Comparison of ENCODE assay signal across 10 mouse cellular contexts in the genomic region with DNA sequence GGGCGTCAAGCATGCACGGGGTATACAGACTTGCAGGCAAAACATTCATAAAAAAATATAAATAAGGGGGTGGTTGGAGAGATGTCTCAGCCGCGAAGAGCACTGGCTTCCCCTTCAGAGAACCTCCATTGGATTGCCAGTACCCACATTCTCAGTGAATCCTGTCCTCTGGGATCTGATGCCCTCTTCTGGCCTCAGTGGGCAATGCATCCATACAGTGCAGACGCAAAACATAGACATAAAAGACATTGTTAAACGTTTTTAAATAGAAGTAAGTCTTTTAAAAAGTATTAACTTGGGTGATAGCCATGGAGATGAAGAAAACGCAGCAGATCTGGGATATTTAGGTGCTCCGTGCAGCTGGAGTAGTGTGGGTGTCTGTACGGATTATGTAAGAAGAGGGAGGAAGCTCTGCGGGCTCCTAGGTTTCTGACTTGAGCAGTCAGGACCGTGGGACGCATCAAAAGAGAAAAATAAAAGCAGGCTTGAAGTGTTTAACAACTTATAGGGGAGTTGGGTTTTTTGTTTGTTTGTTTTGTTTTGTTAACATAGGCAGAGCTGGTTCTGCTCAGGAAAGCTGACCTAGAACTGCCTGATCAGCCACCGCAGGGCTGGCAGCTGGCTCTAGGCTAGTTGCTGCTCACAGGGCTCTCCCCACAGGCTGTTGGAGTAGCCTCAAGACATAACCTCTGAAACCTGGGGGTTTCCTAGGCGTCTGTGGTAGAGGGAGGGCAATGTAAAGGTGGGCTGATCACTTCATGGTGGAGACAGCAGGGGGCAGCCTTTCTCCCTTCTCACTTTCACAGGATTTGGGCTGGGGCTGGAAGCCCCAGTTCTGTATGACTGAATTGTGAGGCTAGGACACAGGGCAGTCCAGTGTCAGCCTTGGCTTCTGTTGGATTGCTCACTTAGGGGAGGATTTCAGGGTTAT. TPM values are rescaled to one million over a fixed set of nuclear protein-coding genes. Genes with fewer than 3 reads are reported as not detected.
A peak's percentile ranks its signal among the peaks of the same experiment; 100 is the strongest.
DNase-seq lines count a peak whose midpoint lies in the region; ATAC-seq and TF ChIP-seq lines count a peak whose summit lies in the region.
"Had no signal": no experiment of that assay in that cellular context is flagged by ENCODE, and none has a peak within 500 bp of the region (broad histone marks: within the 10 kb centered on the region; RNA-seq: fewer than 3 reads in every experiment).

No protein-coding gene starts in this region.

- 46% methylated on average over 14 of the region's 14 CpGs for WGBS in kidney, embryonic 15.5 days

- H3K9ac ChIP-seq in kidney, embryonic 15.5 days = no peak overlapping the region
- H3K9ac ChIP-seq in ES-Bruce4 (ENCODE audit: low read depth, poor library complexity, severe bottlenecking) = no peak overlapping the region
- H3K9ac ChIP-seq: embryonic facial prominence, embryonic 15.5 days; midbrain, embryonic 12.5 days had no signal

- TF ChIP-seq EP300 in ES-Bruce4 (IDR thresholded peaks at IDR 0.05; ENCODE audit: insufficient read depth, low read depth, low read length) = no peak

- peaks cover 16% of the 10 kb centered on the region for H3K4me1 ChIP-seq in kidney, embryonic 15.5 days
- no peaks in the 10 kb centered on the region for H3K4me1 ChIP-seq in ES-Bruce4 (ENCODE audit: control insufficient read depth, insufficient read depth, low read length)

- H3K4me3 ChIP-seq in kidney, embryonic 15.5 days (replicated peaks) = no peak overlapping the region
- no peak overlapping the region for H3K4me3 ChIP-seq in ES-Bruce4 (ENCODE audit: low read depth, low read length)
- H3K4me3 ChIP-seq: embryonic facial prominence, embryonic 15.5 days; midbrain, embryonic 12.5 days had no signal

- peak; percentile 73 for TF ChIP-seq CTCF in ES-Bruce4 (IDR thresholded peaks at IDR 0.05; ENCODE audit: low read depth, low read length)

- no peak for ATAC-seq in kidney, embryonic 15.5 days (replicated peaks; ENCODE audit: low FRiP score)

- intact Hi-C loops in gastrocnemius, postnatal 36 days (cut with DNase I) = no loop called here

- H3K36me3 ChIP-seq in kidney, embryonic 15.5 days = 0 out of 2 replicates have a peak, but pooled peaks cover 4% of the 10 kb centered on the region
- H3K36me3 ChIP-seq in ES-Bruce4 (ENCODE audit: control insufficient read depth, insufficient read depth, low read length, poor library complexity, severe bottlenecking) = no peaks in the 10 kb centered on the region
- H3K36me3 ChIP-seq: embryonic facial prominence, embryonic 15.5 days; midbrain, embryonic 12.5 days had no signal

- no peak for TF ChIP-seq POLR2A in ES-Bruce4 (IDR thresholded peaks at IDR 0.05; ENCODE audit: insufficient read depth, low read length)

- no peaks in the 10 kb centered on the region; the same call in 1 of the 2 replicates for H3K9me3 ChIP-seq in kidney, embryonic 15.5 days (replicated peaks)
- no peaks in the 10 kb centered on the region; the same call in 1 of the 2 replicates for H3K9me3 ChIP-seq in ES-Bruce4 (replicated peaks; ENCODE audit: control insufficient read depth, insufficient read depth, low read length, poor library complexity, severe bottlenecking)
- H3K9me3 ChIP-seq: embryonic facial prominence, embryonic 15.5 days; midbrain, embryonic 12.5 days had no signal

- H3K27ac ChIP-seq in kidney, embryonic 15.5 days = no peak overlapping the region
- H3K27ac ChIP-seq in ES-Bruce4 (ENCODE audit: insufficient read depth, low read length) = no peak overlapping the region
- H3K27ac ChIP-seq: embryonic facial prominence, embryonic 15.5 days; midbrain, embryonic 12.5 days had no signal

- H3K27me3 ChIP-seq in kidney, embryonic 15.5 days = no peaks in the 10 kb centered on the region
- no peaks in the 10 kb centered on the region for H3K27me3 ChIP-seq in ES-Bruce4 (ENCODE audit: control insufficient read depth, insufficient read depth, low read length, poor library complexity, severe bottlenecking)
- H3K27me3 ChIP-seq: embryonic facial prominence, embryonic 15.5 days had no signal

- H3K4me2 ChIP-seq in kidney, embryonic 15.5 days = no peak overlapping the region
- H3K4me2 ChIP-seq: embryonic facial prominence, embryonic 15.5 days; midbrain, embryonic 12.5 days had no signal

- peak; percentile 18 to 20 for DNase-seq in kidney, postnatal 4 days
- DNase-seq in embryo, embryonic 9.5 days (ENCODE audit: extremely low spot score) = peak; percentile 20
- DNase-seq in natural killer cell, adult 2 months (ENCODE audit: low spot score in 2 of 2) = peak; percentile 59 to 62
- DNase-seq in cerebellum, adult 8-10 months = no peak
- DNase-seq in kidney, adult 9 months = no peak
- no peak for DNase-seq in gastrocnemius, postnatal 36 days

RNA-seq across cellular contexts. Expression of a gene that starts 2.5 kb away (rescaled TPM):
- polyA plus RNA-seq in kidney, embryonic 15.5 days (2015; fragmentation: Nextera tagmentation; extraction: Ambion mirVana) = 26.1 and 26.9 TPM in 2 replicates
- polyA plus RNA-seq in ES-Bruce4 (2011; ENCODE audit: insufficient read depth, insufficient read length, low read depth, missing spikeins) = 24.2 and 31.9 TPM in 2 replicates
- total RNA-seq in gastrocnemius, postnatal 36 days (2021) = 1 to 10 TPM; 3.3 to 3.7 TPM

RNA-seq across cellular contexts. Expression of a gene that starts 46.0 kb away (rescaled TPM):
- 20.3 and 21.5 TPM in 2 replicates for polyA plus RNA-seq in kidney, embryonic 15.5 days (2015; fragmentation: Nextera tagmentation; extraction: Ambion mirVana)
- 30.4 and 31.3 TPM in 2 replicates for polyA plus RNA-seq in ES-Bruce4 (2011; ENCODE audit: insufficient read depth, insufficient read length, low read depth, missing spikeins)
- total RNA-seq in gastrocnemius, postnatal 36 days (2021) = 10 to 100 TPM; 13.7 to 15.4 TPM

Comparison
In these comparisons a context has a peak if more than half of its experiments do, and no peak if none do; other contexts are left out.
1. DNase-seq: peak in kidney, postnatal 4 days (2 of 2), embryo, embryonic 9.5 days (single experiment) and natural killer cell, adult 2 months (2 of 2); none in cerebellum, adult 8-10 months (single experiment), kidney, adult 9 months (single experiment) and gastrocnemius, postnatal 36 days (0 of 2).